Mouse (Mus musculus): ENCODE measurements around the gene Mgat5b. TPM values are rescaled to one million over a fixed set of nuclear protein-coding genes. Genes with fewer than 3 reads are reported as not detected.

Gene Mgat5b
- polyA plus RNA-seq (2012; rRNA removed): 25.6 and 26.9 TPM in 2 replicates

DNA sequence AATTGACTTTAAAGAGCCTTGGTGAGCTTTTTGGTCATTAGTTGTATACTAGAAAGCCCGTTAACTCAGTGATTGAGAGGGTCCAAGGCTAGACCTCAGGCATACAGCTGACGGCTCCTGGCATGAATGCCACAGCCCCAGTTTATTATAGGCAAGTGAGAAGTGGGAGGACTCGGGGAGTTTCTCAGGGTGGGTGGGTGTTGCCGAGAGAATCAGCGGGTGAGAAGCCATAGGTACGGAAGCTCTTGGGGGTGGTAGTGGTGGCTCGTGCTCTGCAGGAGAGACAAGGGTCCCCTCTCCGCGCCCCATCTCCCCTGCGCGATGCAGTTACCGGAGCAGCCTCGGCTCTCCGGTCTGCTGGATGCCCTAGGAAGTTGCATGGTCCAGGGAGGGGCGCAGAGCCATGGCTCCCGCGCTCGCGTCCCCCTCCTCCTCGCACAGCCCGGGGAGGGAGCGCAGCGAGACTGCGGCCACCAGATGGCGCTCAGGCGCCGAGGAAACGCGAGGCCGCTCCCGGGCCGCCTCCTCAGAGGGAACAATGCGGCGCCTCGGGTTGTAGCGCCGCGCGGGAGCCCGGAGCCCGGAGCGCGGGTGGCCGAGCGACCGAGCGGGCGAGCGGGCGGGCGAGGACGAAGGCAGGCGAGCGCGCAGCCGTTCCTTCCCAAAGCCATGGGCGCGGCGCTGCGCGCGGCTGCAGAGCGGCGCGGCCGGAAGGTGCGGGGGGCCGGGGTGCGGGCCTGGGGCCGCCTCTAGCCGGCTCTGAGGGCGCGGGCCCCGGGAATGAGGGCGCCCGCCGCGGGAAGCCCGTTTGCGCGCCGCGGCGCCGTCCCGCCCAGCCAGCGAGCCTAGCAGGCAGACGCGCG lies at the start of gene Mgat5b:
Gene Mgat5b, plus strand, starts transcription at position 541 of the 863 bp plus-strand sequence.
- Histone ChIP-seq H3K27me3 (ENCODE audit: control insufficient read depth, insufficient read depth, low read length) (no peaks in the 10 kb centered on the region), H3K27ac (ENCODE audit: insufficient read depth, low read length) (no peak within 1 kb of the TSS), H3K4me3 (replicated peaks; ENCODE audit: insufficient read depth, low read depth, low read length) (peak within 1 kb of the TSS; percentile 54), H3K4me1 (ENCODE audit: control insufficient read depth, insufficient read depth, low read length) (peaks cover 21% of the 10 kb centered on the region)
- TF ChIP-seq CTCF (IDR thresholded peaks at IDR 0.05; ENCODE audit: borderline replicate concordance, insufficient read depth, low read depth, low read length) (peak; percentile 79), POLR2A (IDR thresholded peaks at IDR 0.05; ENCODE audit: borderline replicate concordance, insufficient read depth, low read length) (no peak)
- peak; percentile 84 to 89 for DNase-seq
- 2% methylated on average over 87 of the region's 90 CpGs for WGBS

DNA sequence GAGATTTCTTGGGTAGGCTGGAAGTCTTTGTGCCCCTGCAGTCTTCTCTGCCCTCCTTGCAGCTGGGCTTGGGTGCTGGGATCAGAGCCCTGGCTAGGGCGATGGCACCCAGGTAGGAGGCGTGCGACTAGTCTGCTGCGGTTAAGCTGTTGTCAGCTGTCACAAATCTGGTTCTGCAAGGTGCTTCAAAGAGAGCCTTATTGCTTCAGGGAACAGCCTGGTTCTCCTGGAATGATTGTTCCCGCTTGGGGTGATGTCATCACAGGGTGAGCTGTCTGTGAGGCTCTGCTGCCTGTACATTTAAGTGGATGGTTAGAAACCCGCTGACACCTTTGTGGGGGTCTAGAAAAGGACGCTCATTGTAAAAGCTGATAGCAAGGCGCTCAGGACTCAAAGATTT lies 49.4 kb upstream of the Mgat5b start:
- 95% methylated on average over 8 of the region's 8 CpGs for WGBS
- no peaks in the 10 kb centered on the region for H3K27me3 ChIP-seq (ENCODE audit: control insufficient read depth, insufficient read depth, low read length)
- TF ChIP-seq CTCF (IDR thresholded peaks at IDR 0.05; ENCODE audit: borderline replicate concordance, insufficient read depth, low read depth, low read length): no peak
- no peak for TF ChIP-seq POLR2A (IDR thresholded peaks at IDR 0.05; ENCODE audit: borderline replicate concordance, insufficient read depth, low read length)
- no peak for DNase-seq
- no peaks in the 10 kb centered on the region for H3K4me1 ChIP-seq (ENCODE audit: control insufficient read depth, insufficient read depth, low read length)
- no peak overlapping the region for H3K27ac ChIP-seq (ENCODE audit: insufficient read depth, low read length)
- H3K4me3 ChIP-seq (replicated peaks; ENCODE audit: insufficient read depth, low read depth, low read length): no peak overlapping the region

DNA sequence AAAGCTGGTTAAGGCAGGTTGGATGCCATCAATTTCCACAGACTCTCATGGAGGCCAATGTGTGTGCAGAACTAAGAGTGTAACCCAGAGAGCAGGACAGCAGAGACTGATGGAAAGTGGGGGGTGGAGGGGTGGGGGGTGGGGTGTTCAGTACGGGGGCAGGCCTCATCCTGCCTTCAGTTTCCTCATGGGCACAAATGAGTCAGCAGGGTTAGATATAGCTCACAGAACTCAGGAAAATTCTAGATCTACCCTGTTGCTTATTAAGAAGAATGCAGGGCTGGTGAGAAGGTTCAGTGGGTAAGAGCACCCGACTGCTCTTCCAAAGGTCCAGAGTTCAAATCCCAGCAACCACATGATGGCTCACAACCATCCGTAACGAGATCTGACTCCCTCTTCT lies 49.0 kb upstream of the Mgat5b start:
- no peak for TF ChIP-seq CTCF (IDR thresholded peaks at IDR 0.05; ENCODE audit: borderline replicate concordance, insufficient read depth, low read depth, low read length)
- no peak for TF ChIP-seq POLR2A (IDR thresholded peaks at IDR 0.05; ENCODE audit: borderline replicate concordance, insufficient read depth, low read length)
- WGBS: 87% methylated on average over 4 of the region's 4 CpGs

DNA sequence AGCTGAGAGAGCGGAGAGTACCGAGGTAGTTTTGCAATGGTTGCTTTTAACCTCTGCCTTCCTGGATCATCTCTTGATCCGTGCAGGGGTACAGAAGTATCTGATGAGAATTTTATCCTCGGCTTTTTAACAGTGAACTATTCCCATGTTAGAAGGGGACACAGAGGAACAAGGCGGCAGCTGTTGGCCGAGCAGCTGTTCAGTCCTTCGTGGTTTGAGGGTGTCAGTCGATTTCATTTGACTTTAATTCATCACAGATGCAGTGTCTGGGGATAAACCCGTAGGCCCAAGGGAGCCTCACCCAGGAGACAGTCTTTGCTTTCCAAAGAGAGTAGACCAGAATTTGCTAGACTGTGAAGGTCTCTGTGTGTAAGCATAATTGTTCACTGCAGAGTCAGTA lies 47.1 kb upstream of the Mgat5b start:
- no peak for DNase-seq
- H3K27ac ChIP-seq (ENCODE audit: insufficient read depth, low read length): no peak overlapping the region
- no peak overlapping the region for H3K4me3 ChIP-seq (replicated peaks; ENCODE audit: insufficient read depth, low read depth, low read length)
- H3K4me1 ChIP-seq (ENCODE audit: control insufficient read depth, insufficient read depth, low read length): no peaks in the 10 kb centered on the region
- H3K27me3 ChIP-seq (ENCODE audit: control insufficient read depth, insufficient read depth, low read length): no peaks in the 10 kb centered on the region; the same call in 1 of the 2 replicates
- no peak for TF ChIP-seq POLR2A (IDR thresholded peaks at IDR 0.05; ENCODE audit: borderline replicate concordance, insufficient read depth, low read length)
- no peak for TF ChIP-seq CTCF (IDR thresholded peaks at IDR 0.05; ENCODE audit: borderline replicate concordance, insufficient read depth, low read depth, low read length)
- WGBS: 82% methylated on average over 9 of the region's 9 CpGs

More for the DNA sequence above, 49.0 kb upstream of the Mgat5b start:
- Histone ChIP-seq H3K4me3 (replicated peaks; ENCODE audit: insufficient read depth, low read depth, low read length) (no peak overlapping the region), H3K4me1 (ENCODE audit: control insufficient read depth, insufficient read depth, low read length) (no peaks in the 10 kb centered on the region), H3K27me3 (ENCODE audit: control insufficient read depth, insufficient read depth, low read length) (no peaks in the 10 kb centered on the region), H3K27ac (ENCODE audit: insufficient read depth, low read length) (no peak overlapping the region)
- DNase-seq: no peak

DNA sequence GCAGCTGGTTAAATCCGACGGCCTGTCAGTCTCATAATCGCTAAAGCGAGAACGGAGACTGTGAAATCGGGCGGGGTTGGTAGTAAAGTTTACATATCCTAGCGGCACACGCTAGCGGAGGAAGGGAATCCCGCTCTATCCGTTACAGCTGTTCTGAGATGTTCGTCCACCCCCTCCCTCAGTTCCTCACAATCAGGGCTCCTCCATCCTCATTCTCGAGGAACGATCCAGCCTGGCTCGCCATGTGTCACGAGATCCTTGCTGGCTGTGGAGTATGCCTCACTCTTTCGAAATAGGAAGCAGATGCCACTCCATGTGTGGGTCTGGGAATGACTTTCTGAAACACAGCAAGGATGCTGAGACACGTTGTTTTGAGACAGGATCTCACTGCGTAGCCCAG lies 44.7 kb upstream of the Mgat5b start:
- Histone ChIP-seq H3K4me3 (replicated peaks; ENCODE audit: insufficient read depth, low read depth, low read length) (no peak overlapping the region), H3K4me1 (ENCODE audit: control insufficient read depth, insufficient read depth, low read length) (peaks cover 3% of the 10 kb centered on the region; the same call in 1 of the 2 replicates), H3K27me3 (ENCODE audit: control insufficient read depth, insufficient read depth, low read length) (no peaks in the 10 kb centered on the region; the same call in 1 of the 2 replicates), H3K27ac (ENCODE audit: insufficient read depth, low read length) (no peak overlapping the region)
- DNase-seq: no peak
- WGBS: 71% methylated on average over 20 of the region's 20 CpGs
- no peak for TF ChIP-seq POLR2A (IDR thresholded peaks at IDR 0.05; ENCODE audit: borderline replicate concordance, insufficient read depth, low read length)
- TF ChIP-seq CTCF (IDR thresholded peaks at IDR 0.05; ENCODE audit: borderline replicate concordance, insufficient read depth, low read depth, low read length): no peak

DNA sequence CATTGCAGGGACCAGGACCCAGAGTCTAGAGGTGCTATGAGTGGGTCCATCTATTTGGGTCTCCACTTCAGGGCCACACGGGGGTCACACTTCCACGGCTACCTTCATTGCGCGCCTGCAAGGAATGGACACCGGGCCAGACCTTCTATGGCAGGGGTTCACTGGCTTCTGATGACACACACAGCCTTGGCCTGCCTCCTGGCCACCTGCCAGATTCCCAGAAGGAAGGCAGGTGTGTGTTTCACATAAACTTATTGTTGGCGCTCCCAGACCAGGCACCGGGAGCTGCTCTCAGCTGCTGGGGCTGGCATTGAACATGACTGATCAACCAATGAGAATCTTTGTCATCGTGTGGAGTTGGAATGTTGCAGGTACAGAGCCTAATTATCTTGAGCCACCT lies 40.2 kb upstream of the Mgat5b start:
- no peak for TF ChIP-seq POLR2A (IDR thresholded peaks at IDR 0.05; ENCODE audit: borderline replicate concordance, insufficient read depth, low read length)
- no peak for TF ChIP-seq CTCF (IDR thresholded peaks at IDR 0.05; ENCODE audit: borderline replicate concordance, insufficient read depth, low read depth, low read length)
- DNase-seq: no peak
- H3K4me3 ChIP-seq (replicated peaks; ENCODE audit: insufficient read depth, low read depth, low read length): no peak overlapping the region
- WGBS: 54% methylated on average over 8 of the region's 8 CpGs
- peaks cover 3% of the 10 kb centered on the region; the same call in 1 of the 2 replicates for H3K4me1 ChIP-seq (ENCODE audit: control insufficient read depth, insufficient read depth, low read length)
- no peaks in the 10 kb centered on the region; the same call in 1 of the 2 replicates for H3K27me3 ChIP-seq (ENCODE audit: control insufficient read depth, insufficient read depth, low read length)
- H3K27ac ChIP-seq (ENCODE audit: insufficient read depth, low read length): no peak overlapping the region

DNA sequence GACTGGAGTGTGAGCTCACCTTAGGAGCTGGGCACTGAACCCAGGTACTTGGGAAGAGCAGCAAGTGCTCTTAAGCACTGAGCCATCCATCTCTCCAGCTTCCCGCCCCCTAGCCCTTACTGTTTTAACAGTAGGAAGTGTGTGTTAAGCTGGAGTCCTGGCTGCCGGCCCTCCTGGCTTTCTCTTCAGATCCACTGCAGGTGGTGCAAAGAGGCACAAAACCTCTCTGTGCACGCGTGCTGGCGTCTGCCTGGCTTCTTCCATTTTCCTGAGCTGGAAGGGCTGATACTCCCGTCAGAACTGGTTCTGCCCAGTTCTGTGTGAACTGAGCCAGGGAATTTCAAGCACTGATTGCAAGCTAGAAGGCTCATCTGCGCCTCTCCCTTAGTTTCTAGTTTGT lies 37.8 kb upstream of the Mgat5b start:
- 17% methylated on average over 7 of the region's 7 CpGs for WGBS
- Histone ChIP-seq H3K4me1 (ENCODE audit: control insufficient read depth, insufficient read depth, low read length) (peaks cover 3% of the 10 kb centered on the region; the same call in 1 of the 2 replicates), H3K27ac (ENCODE audit: insufficient read depth, low read length) (no peak overlapping the region), H3K27me3 (ENCODE audit: control insufficient read depth, insufficient read depth, low read length) (no peaks in the 10 kb centered on the region; the same call in 1 of the 2 replicates), H3K4me3 (replicated peaks; ENCODE audit: insufficient read depth, low read depth, low read length) (no peak overlapping the region)
- TF ChIP-seq CTCF (IDR thresholded peaks at IDR 0.05; ENCODE audit: borderline replicate concordance, insufficient read depth, low read depth, low read length) (no peak), POLR2A (IDR thresholded peaks at IDR 0.05; ENCODE audit: borderline replicate concordance, insufficient read depth, low read length) (no peak)
- DNase-seq: peak; percentile 28 to 35

GRCm38 (mm10) chr11:116881440-116881839 lies 37.2 kb upstream of the Mgat5b start:
- DNase-seq: no peak
- WGBS: 58% methylated on average over 5 of the region's 5 CpGs
- no peaks in the 10 kb centered on the region for H3K27me3 ChIP-seq (ENCODE audit: control insufficient read depth, insufficient read depth, low read length)
- peaks cover 3% of the 10 kb centered on the region; the same call in 1 of the 2 replicates for H3K4me1 ChIP-seq (ENCODE audit: control insufficient read depth, insufficient read depth, low read length)
- no peak overlapping the region for H3K27ac ChIP-seq (ENCODE audit: insufficient read depth, low read length)
- TF ChIP-seq CTCF (IDR thresholded peaks at IDR 0.05; ENCODE audit: borderline replicate concordance, insufficient read depth, low read depth, low read length) (no peak), POLR2A (IDR thresholded peaks at IDR 0.05; ENCODE audit: borderline replicate concordance, insufficient read depth, low read length) (no peak)
- H3K4me3 ChIP-seq (replicated peaks; ENCODE audit: insufficient read depth, low read depth, low read length): no peak overlapping the region

Data from cerebellum, adult 2 months (tissue).